Mouse (Mus musculus) liver, adult 2 months (tissue): ENCODE measurements at regions not wholly inside any gene's neighbourhood (a gene's known extent, or its start where the extent isn't known, plus 50 kb on each side); places are given as distances from the start of the nearest gene placed in this dataset.

Source experiments
- DNase-seq: peaks from one replicate; pipeline ENCODE4 v3.0.0-alpha.2; 2011; ENCODE audit warnings: low read depth, low spot score; ENCODE audit errors: extremely low read depth
- H3K27ac ChIP-seq: fragments of 200-500 bp; replicated peaks from 2 replicates; pipeline ENCODE4 v1.5.1; 2012; ENCODE audit warnings: low read depth, mild to moderate bottlenecking, control low read depth, inconsistent platforms, low read length; ENCODE audit not compliant: insufficient read depth
- H3K27me3 ChIP-seq: fragments of 200-500 bp; 2 replicates; pipeline ENCODE4 v1.6.1; 2012; ENCODE audit warnings: mild to moderate bottlenecking, moderate library complexity, low read length, inconsistent platforms; ENCODE audit not compliant: control insufficient read depth, insufficient read depth
- H3K36me3 ChIP-seq: fragments of 200-500 bp; 2 replicates; pipeline ENCODE4 v1.6.1; 2012; ENCODE audit warnings: low read length, inconsistent platforms; ENCODE audit not compliant: control insufficient read depth, insufficient read depth
- H3K4me1 ChIP-seq: fragments of 200-500 bp; 2 replicates; pipeline ENCODE4 v1.6.1; 2011; ENCODE audit warnings: low read length; ENCODE audit not compliant: control insufficient read depth, insufficient read depth
- H3K4me3 ChIP-seq: fragments of 200-500 bp; 2 replicates; pipeline ENCODE4 v1.5.1; 2011; ENCODE audit warnings: low read depth, mild to moderate bottlenecking, control low read depth, low read length, moderate library complexity; ENCODE audit not compliant: insufficient read depth
- H3K79me2 ChIP-seq: fragments of 200-500 bp; 2 replicates; pipeline ENCODE4 v1.6.1; 2012; ENCODE audit warnings: inconsistent platforms, mild to moderate bottlenecking, low read length, moderate library complexity; ENCODE audit not compliant: control insufficient read depth, insufficient read depth
- H3K9ac ChIP-seq: fragments of 200-500 bp; 2 replicates; pipeline ENCODE4 v1.6.1; 2012; ENCODE audit warnings: low read depth, mild to moderate bottlenecking, control low read depth, inconsistent platforms, low read length
- CTCF ChIP-seq: fragments of 200-500 bp; IDR thresholded peaks from 2 replicates; pipeline ENCODE4 v1.5.1; 2011; ENCODE audit warnings: low read depth, low read length, control low read depth
- POLR2A ChIP-seq: fragments of 200-500 bp; IDR thresholded peaks from 2 replicates; pipeline ENCODE4 v1.6.1; 2011; ENCODE audit warnings: low read length, control low read depth; ENCODE audit not compliant: insufficient read depth; ENCODE audit errors: extremely low read depth
- WGBS: fragments of 180-500 bp; shearing (Covaris S2); methylation state at CpG from one replicate; pipeline ENCODE4 v1.1.7; 2018; 5-methylcytosine and 5-hydroxymethylcytosine counted together

DNA sequence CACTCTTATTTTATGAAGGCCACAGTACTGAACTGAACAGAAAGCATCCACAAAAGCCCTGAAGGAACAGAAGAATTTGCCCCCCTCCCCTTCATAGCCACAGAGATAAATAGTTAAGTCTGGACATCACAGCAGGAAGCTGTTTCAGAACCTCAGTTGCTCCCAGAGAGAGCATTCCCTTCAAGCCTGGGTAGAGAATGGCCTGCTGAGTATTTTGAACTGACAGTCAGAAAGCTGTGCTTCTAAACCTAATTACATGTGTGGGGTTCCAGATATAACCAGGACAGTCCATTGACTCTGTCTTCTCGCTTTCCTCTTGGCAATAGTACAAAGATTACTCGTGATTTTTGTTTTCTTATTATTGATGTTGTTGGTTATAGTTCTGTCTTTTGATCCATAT is 376.4 kb upstream of the Dph6 start:
- H3K4me3 ChIP-seq, result no peak overlapping the region
- H3K27me3 ChIP-seq, result no peaks in the 10 kb centered on the region
- H3K9ac ChIP-seq, result no peak overlapping the region
- H3K27ac ChIP-seq, result no peak overlapping the region
- no peaks in the 10 kb centered on the region for H3K4me1 ChIP-seq
- no peaks in the 10 kb centered on the region for H3K79me2 ChIP-seq
- no peaks in the 10 kb centered on the region for H3K36me3 ChIP-seq
- no peak for DNase-seq
- 74% methylated on average over 2 of the region's 2 CpGs for WGBS
- TF ChIP-seq POLR2A (no peak), CTCF (no peak)

GRCm38 (mm10) chr2:115036205-115036604 is 381.4 kb upstream of the Dph6 start:
- WGBS, result 34% methylated on average over 3 of the region's 3 CpGs
- H3K79me2 ChIP-seq, result no peaks in the 10 kb centered on the region
- peak; percentile 77 for DNase-seq
- no peaks in the 10 kb centered on the region for H3K36me3 ChIP-seq
- TF ChIP-seq POLR2A (no peak), CTCF (no peak)
- no peak overlapping the region for H3K27ac ChIP-seq
- H3K4me3 ChIP-seq, result no peak overlapping the region
- no peaks in the 10 kb centered on the region for H3K27me3 ChIP-seq
- no peaks in the 10 kb centered on the region for H3K4me1 ChIP-seq
- H3K9ac ChIP-seq, result no peak overlapping the region

- Histone ChIP-seq H3K4me1 (no peaks in the 10 kb centered on the region), H3K9ac (no peak overlapping the region), H3K27me3 (no peaks in the 10 kb centered on the region), H3K27ac (no peak overlapping the region), H3K79me2 (no peaks in the 10 kb centered on the region), H3K36me3 (no peaks in the 10 kb centered on the region), H3K4me3 (no peak overlapping the region)
- TF ChIP-seq POLR2A (no peak), CTCF (no peak)
- 74% methylated on average over 7 of the region's 7 CpGs for WGBS
- DNase-seq, result no peak
Observed at GRCm38 (mm10) chr2:115042299-115042785, 387.6 kb upstream of the Dph6 start.

DNA sequence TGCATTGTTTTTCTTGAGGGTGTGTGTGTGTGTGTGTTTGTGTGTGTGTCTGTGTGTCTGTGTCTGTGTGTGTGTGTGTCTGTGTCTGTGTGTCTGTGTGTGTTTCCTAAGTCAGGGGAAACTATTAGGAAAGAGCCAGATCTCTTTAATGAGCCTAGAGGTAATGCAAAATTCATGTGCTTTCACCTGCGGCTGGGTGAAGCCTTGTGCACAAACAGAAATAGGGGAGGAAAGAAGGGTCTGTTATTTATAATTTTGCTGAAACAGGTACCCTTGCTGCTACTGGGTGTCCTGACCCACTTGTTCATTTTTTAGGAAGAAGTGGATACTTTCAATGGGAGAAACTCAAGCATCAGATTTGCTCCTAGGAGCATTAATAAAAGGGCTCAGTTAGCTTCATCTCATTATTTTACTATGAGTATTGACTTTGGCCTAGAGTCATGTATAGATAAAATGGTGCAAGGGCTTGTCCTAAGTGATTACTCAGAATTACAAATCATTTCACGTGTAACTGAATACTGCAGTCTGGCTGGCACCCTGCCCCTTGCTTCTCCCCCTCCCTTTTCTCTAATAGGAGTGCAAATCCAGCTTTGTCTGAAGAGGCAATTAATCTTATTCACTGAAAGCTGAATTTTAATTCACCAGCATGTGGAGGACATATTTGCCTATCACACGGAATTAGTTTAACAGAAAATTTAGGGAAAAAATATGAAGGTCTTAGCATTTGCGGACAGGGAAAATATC is 401.7 kb upstream of the Dph6 start:
- no peak overlapping the region for H3K27ac ChIP-seq
- H3K9ac ChIP-seq, result no peak overlapping the region
- 79% methylated on average over 4 of the region's 4 CpGs for WGBS
- H3K27me3 ChIP-seq, result no peaks in the 10 kb centered on the region
- DNase-seq, result no peak
- no peaks in the 10 kb centered on the region for H3K36me3 ChIP-seq
- no peaks in the 10 kb centered on the region for H3K79me2 ChIP-seq
- no peak overlapping the region for H3K4me3 ChIP-seq
- no peaks in the 10 kb centered on the region for H3K4me1 ChIP-seq
- TF ChIP-seq CTCF (no peak), POLR2A (no peak)

DNA sequence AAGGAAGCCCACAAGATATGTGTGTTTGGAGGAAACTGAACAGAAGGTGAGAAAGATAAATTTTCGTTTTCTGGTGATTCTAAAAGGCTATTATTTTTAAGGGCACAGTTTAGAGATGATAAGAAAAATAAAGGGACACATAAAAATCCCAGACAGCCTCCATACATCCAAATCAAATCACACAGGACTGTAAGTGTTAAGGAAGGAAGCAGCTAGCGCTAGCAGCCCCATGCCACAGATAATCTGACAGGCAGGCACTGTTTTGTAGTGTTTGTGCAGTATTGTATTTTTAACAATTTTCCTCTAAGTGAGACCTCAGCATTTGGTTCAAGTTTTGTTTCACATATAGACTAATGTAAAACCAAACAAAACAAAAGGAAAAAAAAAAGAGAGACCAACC is 402.4 kb upstream of the Dph6 start:
- H3K4me3 ChIP-seq, result no peak overlapping the region
- H3K4me1 ChIP-seq, result no peaks in the 10 kb centered on the region
- H3K27me3 ChIP-seq, result no peaks in the 10 kb centered on the region
- 67% methylated on average over 2 of the region's 2 CpGs for WGBS
- no peaks in the 10 kb centered on the region for H3K79me2 ChIP-seq
- no peak overlapping the region for H3K27ac ChIP-seq
- no peak overlapping the region for H3K9ac ChIP-seq
- TF ChIP-seq POLR2A (no peak), CTCF (no peak)
- H3K36me3 ChIP-seq, result no peaks in the 10 kb centered on the region
- DNase-seq, result no peak

DNA sequence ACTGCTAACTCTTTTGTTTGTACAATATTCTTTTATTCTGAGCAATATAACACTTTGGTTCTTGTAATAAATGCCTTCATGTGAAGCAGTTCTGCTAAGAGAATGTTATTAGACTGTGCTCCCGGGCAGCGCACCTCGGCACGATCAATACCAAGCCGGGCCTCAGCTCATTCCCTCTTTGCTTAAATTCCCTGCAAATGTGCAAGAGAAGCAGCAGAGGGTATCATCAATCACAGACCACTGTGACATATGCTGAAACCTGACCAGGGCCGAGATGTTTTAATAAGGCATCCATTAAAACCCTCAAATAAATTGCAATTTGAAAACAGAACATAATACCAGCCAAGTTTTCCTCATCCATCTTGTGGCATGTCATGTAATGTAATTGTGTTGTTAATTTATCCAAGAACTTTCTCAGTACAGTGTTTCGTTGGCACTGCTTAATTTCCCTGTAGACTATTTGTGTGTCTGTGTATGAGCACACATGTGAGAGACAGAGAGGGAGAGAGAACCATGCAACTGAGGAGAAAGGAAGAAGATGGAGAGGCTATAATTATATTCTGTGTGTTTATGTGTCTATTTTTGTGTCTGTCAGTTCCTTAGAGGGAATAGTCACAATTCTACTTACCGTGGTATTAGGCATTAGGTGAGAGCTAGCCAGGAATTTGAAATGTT is 412.9 kb upstream of the Dph6 start:
- Histone ChIP-seq H3K27me3 (no peaks in the 10 kb centered on the region), H3K9ac (no peak overlapping the region), H3K27ac (no peak overlapping the region), H3K79me2 (no peaks in the 10 kb centered on the region), H3K36me3 (no peaks in the 10 kb centered on the region), H3K4me1 (no peaks in the 10 kb centered on the region; the same call in 1 of the 2 replicates), H3K4me3 (no peak overlapping the region)
- no peak for DNase-seq
- TF ChIP-seq POLR2A (no peak), CTCF (no peak)
- 63% methylated on average over 8 of the region's 8 CpGs for WGBS
